Mouse (Mus musculus) kidney, adult 2 months (tissue): Measurements from ENCODE around the gene Rnf111.

Source experiments
- CTCF ChIP-seq: fragments of 200-500 bp; conservative IDR thresholded peaks from 2 replicates; pipeline ENCODE4 v1.5.1; 2011; ENCODE audit warnings: low read depth, mild to moderate bottlenecking, control low read depth, low read length, moderate library complexity, mixed read lengths; ENCODE audit not compliant: insufficient read depth, insufficient read length
- POLR2A ChIP-seq: fragments of 200-500 bp; IDR thresholded peaks from one replicate; pipeline ENCODE4 v1.6.1; 2011; ENCODE audit warnings: low read depth, low read length, control low read depth

GRCm38 (mm10) chr9:70481872-70482271 lies 21.7 kb downstream of the Rnf111 start:
- TF ChIP-seq CTCF (no peak), POLR2A (no peak)
